Mouse (Mus musculus) left cerebral cortex, postnatal 25 days (tissue): ENCODE measurements at regions not wholly inside any gene's neighbourhood (a gene's known extent, or its start where the extent isn't known, plus 50 kb on each side); places are given as distances from the start of the nearest gene placed in this dataset.
A peak's percentile ranks its signal among the peaks of the same experiment; 100 is the strongest.

Experiments used
- DNase-seq, 2 experiments: peaks; one replicate each; pipeline ENCODE4 v3.0.0; 2022; ENCODE audit warnings: low spot score in 2 of 2, mixed read lengths in 1 of 2
- intact Hi-C: fragments of 180-260 bp; cut with DNase I; formaldehyde crosslinking; loops from one replicate; pipeline ENCODE4 v1.15.1; 2025

- intact Hi-C loops, result no loop called here
- no peak for DNase-seq
These were observed 416.0 kb upstream of the Nudt12 start for GRCm38 (mm10) chr17:59429189-59429588.

DNA sequence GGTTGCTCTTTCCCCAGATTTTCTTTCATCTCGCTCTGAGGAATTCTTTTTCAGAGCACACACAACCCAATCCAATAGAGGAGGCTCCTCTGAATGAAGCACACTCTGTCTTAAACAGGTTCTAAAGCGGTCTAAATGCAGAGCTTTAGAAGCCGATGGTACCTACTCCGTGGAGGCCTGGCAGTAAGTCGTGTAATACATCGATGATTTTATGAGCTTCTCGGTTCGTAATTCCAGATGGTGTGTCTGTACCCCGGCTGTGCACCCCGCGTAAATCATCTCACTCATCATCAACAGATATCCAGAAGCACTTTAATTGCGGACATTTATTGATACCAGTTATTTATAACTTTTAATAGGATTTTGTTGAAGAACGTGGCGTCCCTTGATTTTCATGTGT lies 408.3 kb upstream of the Nudt12 start:
- DNase-seq, result no peak
- intact Hi-C loops, result no loop called here

GRCm38 (mm10) chr17:59409315-59409714 lies 396.1 kb upstream of the Nudt12 start:
- intact Hi-C loops, result no loop called here
- DNase-seq, result no peak

DNA sequence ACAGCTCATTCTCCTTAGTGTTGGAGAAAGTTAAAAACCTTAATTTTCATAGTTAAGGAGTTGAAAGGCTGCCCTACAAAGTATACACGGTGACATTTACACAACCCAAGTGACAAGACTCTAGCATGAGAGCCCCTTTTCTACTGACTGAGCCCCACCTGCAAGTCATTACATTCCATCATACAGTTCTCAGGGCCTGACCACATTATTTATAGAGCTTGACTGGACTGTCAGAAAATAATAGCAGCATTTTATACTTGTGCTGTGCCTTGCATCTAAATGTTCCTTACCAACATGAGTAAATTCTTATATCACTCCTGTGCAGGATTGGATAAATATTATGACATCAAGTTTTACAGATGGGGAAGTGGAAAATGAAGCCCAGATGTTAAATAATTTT lies 391.4 kb upstream of the Nudt12 start:
- no peak for DNase-seq
- intact Hi-C loops, result no loop called here

DNA sequence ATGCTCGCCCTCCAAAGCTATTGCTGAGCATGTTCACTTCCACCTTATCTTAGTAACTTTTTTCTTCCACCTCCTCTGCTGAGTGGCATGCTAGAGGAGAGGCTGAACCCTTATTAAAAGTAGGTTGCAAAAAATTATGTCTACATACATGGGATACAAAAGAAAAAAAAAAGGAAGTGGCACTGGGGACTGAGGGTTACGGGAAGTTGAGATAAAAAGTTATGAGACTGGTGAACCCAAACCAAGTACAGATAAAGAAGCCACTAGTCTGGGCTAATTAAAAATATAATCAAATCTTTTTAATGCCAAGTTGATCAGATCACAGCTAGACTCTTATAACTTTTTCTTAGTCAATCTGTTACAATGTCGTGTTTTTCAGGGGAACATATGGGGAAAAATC lies 384.2 kb upstream of the Nudt12 start:
- no peak for DNase-seq
- intact Hi-C loops, result no loop called here

GRCm38 (mm10) chr17:59383107-59383438 lies 369.9 kb upstream of the Nudt12 start:
- intact Hi-C loops, result no loop called here
- DNase-seq, result no peak

GRCm38 (mm10) chr17:59382225-59383106 lies 369.3 kb upstream of the Nudt12 start:
- intact Hi-C loops, result no loop called here
- DNase-seq, result no peak

GRCm38 (mm10) chr17:59373505-59374106 lies 360.4 kb upstream of the Nudt12 start:
- intact Hi-C loops, result no loop called here
- no peak for DNase-seq

DNA sequence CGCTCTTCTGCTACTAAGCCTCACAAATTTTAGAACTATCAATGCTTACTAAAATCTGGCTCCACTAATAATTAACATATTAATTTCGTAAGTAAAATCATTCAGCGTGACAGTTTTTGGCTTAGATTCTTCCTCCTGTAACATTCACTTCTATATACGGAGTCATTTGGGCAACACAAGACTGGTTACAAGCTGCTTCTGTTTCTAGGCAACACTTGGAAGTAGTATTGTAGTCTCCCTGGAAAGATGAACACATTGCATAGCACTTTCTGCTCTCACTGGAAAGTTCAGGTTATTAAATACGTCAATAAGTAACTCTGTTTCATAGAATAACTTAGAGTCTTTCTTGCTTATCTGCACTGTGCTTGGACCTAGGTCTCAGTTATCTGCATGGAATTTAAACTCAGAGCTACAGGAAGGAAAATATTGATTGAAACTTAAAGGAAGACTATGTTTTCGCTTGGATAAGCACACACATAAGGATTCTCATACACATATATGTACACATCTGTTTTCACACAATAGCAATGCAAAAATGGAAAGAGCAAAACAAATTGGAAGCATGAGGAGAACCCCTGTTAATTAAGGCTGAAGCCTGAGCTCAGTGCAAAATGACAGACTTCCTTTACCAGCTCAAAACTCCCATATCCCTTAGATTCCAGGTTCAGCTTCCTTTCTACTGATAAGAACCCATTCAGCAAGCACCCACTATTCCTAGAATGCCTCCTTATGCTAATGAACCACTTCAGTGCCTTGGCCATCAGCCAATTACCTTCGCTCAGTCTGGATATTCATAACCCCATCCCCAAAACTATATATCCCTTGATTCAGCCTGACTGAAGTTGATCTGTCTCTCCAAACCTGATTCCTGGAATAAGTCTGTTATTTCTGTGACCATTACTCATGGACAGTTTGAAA lies 356.7 kb upstream of the Nudt12 start:
- intact Hi-C loops, result no loop called here
- DNase-seq, result peak in 1 of 2 experiments; percentile 10

DNA sequence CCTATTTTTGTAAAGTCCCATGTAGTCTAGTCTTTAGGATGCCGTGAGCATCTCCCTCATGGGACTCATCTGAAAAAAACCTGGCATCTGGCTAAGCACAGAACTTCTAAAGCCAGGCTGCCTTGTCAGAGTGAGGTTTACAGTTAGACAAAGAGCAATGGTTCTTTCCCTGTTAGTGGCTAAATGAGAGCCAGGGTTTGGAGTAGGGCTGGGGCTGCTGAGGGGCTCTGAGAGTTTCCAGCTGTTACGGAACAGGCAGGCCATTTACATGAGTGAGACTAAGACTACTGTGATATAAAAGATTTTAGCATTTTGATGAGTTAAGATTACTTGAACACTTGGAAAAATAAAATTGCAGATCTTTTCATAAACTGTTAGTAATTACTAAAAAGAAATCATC lies 352.2 kb upstream of the Nudt12 start:
- intact Hi-C loops, result no loop called here
- DNase-seq, result no peak

GRCm38 (mm10) chr17:59362110-59362509 lies 348.9 kb upstream of the Nudt12 start:
- intact Hi-C loops, result no loop called here
- no peak for DNase-seq

GRCm38 (mm10) chr17:59361119-59361518 lies 347.9 kb upstream of the Nudt12 start:
- intact Hi-C loops, result no loop called here
- DNase-seq, result no peak

DNA sequence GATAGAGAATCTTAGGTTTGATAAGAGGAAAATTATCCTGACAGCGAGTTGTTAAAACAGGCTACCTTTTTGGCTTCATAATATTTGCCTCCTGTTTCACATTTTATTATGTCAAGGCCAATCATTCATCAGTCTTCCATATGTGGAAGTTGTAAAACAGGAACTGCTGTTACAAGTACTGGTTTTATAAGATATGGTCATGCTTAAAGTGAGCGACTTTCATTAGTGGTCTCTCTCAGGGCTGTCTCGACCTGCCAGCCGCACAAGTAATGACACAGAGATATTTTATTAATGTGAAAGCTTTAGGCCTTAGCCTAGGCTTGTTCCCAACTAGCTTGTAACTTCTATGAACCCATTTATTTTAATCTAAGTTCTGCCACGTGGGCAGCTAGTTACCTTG lies 346.3 kb upstream of the Nudt12 start:
- intact Hi-C loops, result no loop called here
- DNase-seq, result no peak

DNA sequence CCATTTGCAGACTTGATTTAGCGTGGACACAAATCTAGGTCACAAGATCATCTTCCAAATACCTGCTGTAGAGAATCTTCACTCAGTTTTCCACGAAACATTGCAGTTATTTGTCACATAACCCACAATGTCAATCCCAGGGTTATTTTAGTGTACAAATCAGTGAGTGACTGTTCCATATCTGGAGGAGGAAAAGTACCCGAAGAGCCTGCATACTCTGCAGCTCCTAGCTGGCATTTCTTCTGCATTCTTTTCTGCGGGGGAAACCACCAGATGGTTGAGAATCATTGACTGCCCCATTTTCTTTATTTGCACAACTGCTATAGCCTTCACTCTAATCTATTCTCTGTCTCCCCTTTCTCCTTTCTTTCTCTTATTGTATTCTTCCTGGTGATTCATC lies 332.4 kb upstream of the Nudt12 start:
- intact Hi-C loops, result no loop called here
- DNase-seq, result peak in 1 of 2 experiments; percentile 60

- no peak for DNase-seq
- intact Hi-C loops, result no loop called here
These were observed 284.8 kb upstream of the Nudt12 start for GRCm38 (mm10) chr17:59297939-59298338.

DNA sequence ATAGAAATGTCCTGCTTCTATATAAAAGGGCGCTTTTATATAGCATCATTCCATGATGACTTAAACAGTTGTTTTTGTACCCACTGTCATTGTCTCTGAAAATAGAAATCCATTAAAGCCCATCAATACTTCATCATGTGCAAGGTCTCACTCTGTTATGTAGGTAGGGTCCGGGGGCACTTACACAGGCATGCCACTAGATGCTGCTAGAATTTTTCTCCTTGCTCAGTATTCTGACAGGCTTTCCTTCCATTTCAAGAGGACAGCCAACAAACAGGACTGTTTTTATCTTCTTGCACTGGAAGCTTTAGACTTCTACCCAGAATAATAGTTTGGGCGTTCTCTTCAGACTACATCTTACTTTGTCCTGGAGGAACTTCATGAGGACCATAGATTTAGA lies 268.2 kb upstream of the Nudt12 start:
- intact Hi-C loops, result no loop called here

GRCm38 (mm10) chr17:59279811-59280210 lies 266.6 kb upstream of the Nudt12 start:
- intact Hi-C loops, result no loop called here
- DNase-seq, result peak in 1 of 2 experiments; percentile 3

More for the DNA sequence above, 268.2 kb upstream of the Nudt12 start:
- DNase-seq, result peak; percentile 14 to 65

DNA sequence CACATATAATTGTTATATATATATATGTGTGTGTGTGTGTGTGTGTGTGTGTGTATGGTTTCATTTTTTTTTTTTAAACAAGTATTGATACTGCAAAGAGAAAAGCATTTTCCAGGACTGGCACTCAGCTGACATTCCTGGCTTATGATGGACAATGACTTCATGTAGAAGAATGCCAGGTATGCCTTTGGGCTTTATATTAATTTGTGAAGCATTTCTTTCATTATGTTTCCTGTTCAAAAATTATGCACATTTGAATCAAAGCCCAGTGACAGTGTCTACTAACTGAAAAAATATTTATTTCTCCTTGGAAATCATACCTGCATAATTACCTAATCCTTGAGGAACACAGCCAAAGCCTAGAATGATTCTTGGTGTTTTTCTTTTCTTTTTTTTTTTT lies 256.4 kb upstream of the Nudt12 start:
- intact Hi-C loops, result no loop called here
- DNase-seq, result no peak

- DNase-seq, result no peak
These were observed 235.8 kb upstream of the Nudt12 start for GRCm38 (mm10) chr17:59249000-59249399.

GRCm38 (mm10) chr17:59232251-59232650 lies 219.1 kb upstream of the Nudt12 start:
- DNase-seq, result peak in 1 of 2 experiments; percentile 15
- intact Hi-C loops, result no loop called here

More at GRCm38 (mm10) chr17:59249000-59249399, 235.8 kb upstream of the Nudt12 start:
- intact Hi-C loops, result no loop called here
